Mouse (Mus musculus) E14TG2a.4 (cell line): ENCODE results near the gene Fabp1.

Experiments
- CTCF ChIP-seq: conservative IDR thresholded peaks from 2 replicates; pipeline ENCODE4 v1.5.1; 2014; ENCODE audit warnings: low read length
- NANOG ChIP-seq: IDR thresholded peaks from 2 replicates; pipeline ENCODE4 v1.6.1; 2014; ENCODE audit warnings: borderline replicate concordance, low read length, mixed read lengths
- POU5F1 ChIP-seq: IDR thresholded peaks from 2 replicates; pipeline ENCODE4 v1.6.1; 2014; ENCODE audit warnings: low read length, borderline replicate concordance

DNA sequence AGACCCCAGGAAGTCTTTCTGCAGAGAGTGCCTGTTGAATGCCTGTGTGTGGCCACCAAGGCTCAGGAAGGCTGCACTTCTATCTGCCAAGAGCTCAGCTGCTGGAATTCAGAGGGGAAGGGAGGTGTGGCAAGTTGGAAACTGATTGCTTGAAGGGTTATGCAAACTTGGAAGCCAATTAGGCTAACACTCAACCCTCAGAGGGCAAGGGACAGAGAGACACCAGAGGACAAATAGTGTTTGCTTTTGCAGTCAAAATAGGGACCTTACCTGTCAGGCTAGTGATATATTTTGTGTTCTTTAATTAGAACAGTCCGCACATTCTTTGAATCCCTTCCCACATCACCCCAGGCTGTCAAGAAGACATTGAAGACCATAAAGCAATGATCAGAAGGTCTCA lies 10.0 kb upstream of the Fabp1 start:
- TF ChIP-seq CTCF (no peak), POU5F1 (no peak), NANOG (0 out of 2 replicates have a peak, but pooled peaks have one; percentile 3)
